In genomic region chr11:7233333-7233732, GRCm38 (mm10) we compare ENCODE assay signal across 22 mouse cellular contexts. TPM values are rescaled to one million over a fixed set of nuclear protein-coding genes. Genes with fewer than 3 reads are reported as not detected.
"Had no signal": no experiment of that assay in that cellular context is flagged by ENCODE, and none has a peak within 500 bp of the region (broad histone marks: within the 10 kb centered on the region; RNA-seq: fewer than 3 reads in every experiment).

No protein-coding gene starts in this region.

- DNase-seq: retina, postnatal 1 day; right cerebral cortex, adult 18-20 months; right cerebral cortex, postnatal 14 days; right cerebral cortex, postnatal 25 days; right cerebral cortex, postnatal 4 days; spleen, adult 18-20 months; thymus, adult 18-20 months; thymus, adult 2 months; thymus, postnatal 14 days; thymus, postnatal 25 days; thymus, postnatal 36 days; thymus, postnatal 4 days had no signal

- H3K27ac ChIP-seq: neural tube, embryonic 13.5 days; neural tube, embryonic 15.5 days; stomach, embryonic 15.5 days; stomach, postnatal 0 days had no signal

- H3K36me3 ChIP-seq: neural tube, embryonic 13.5 days; neural tube, embryonic 15.5 days; stomach, embryonic 15.5 days had no signal

- H3K9ac ChIP-seq: neural tube, embryonic 13.5 days; neural tube, embryonic 15.5 days; stomach, embryonic 15.5 days had no signal

- H3K27me3 ChIP-seq: neural tube, embryonic 13.5 days; neural tube, embryonic 15.5 days; stomach, embryonic 15.5 days had no signal

- H3K4me3 ChIP-seq: neural tube, embryonic 13.5 days; neural tube, embryonic 15.5 days; stomach, embryonic 15.5 days had no signal

- H3K9me3 ChIP-seq: neural tube, embryonic 13.5 days; neural tube, embryonic 15.5 days; stomach, embryonic 15.5 days had no signal

- H3K4me2 ChIP-seq: neural tube, embryonic 13.5 days; neural tube, embryonic 15.5 days; stomach, embryonic 15.5 days had no signal

- H3K4me1 ChIP-seq: neural tube, embryonic 13.5 days; neural tube, embryonic 15.5 days; stomach, embryonic 15.5 days had no signal

RNA-seq across cellular contexts. Expression of gene Igfbp1, which starts 35.8 kb away (rescaled TPM):
- polyA plus RNA-seq: neural tube, embryonic 14.5 days; spleen, adult 2 months; urinary bladder, adult 2 months had no signal

RNA-seq across cellular contexts. Expression of gene Gm11985, which starts 45.0 kb away (rescaled TPM):
- polyA plus RNA-seq: neural tube, embryonic 13.5 days; neural tube, embryonic 15.5 days; small intestine, adult 2 months; spleen, adult 2 months; stomach, embryonic 15.5 days; stomach, embryonic 16.5 days; stomach, postnatal 0 days; thymus, adult 2 months; thymus, postnatal 0 days; urinary bladder, adult 2 months had no signal
